Mouse (Mus musculus): Measurements from ENCODE around the gene Gm10198.

DNA sequence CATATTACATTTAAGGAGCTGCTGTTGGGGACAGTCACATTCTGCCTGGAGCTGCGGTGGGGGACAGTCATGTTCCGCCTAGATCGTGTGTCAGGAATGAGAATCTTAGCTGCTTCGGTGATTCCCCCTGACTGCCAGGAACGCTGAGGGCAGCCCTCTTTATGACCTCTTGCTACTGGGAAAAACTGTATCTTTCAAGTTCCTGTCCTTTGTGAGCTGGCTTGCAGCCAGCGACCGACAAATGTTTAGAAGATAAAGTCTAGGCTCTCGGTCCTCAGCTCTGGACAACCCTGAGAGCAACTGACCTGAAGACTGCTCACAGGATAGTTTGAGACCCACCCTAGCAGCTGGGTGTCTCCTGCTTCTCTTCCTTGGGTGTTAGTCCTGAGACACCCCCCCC, 37.3 kb upstream of the Gm10198 start:
- TF ChIP-seq CTCF (IDR thresholded peaks at IDR 0.05; ENCODE audit: borderline replicate concordance, insufficient read depth, low read length): no peak
- TF ChIP-seq POLR2A (IDR thresholded peaks at IDR 0.05; ENCODE audit: low read depth, low read length): no peak
